Mouse (Mus musculus) kidney, embryonic 14.5 days (tissue): ENCODE data around the gene Mllt11. TPM values are rescaled to one million over a fixed set of nuclear protein-coding genes. Genes with fewer than 3 reads are reported as not detected.

ENCODE experiments used
- ATAC-seq: fragments of 200-750 bp; cut with Nextera tagmentation; 2 replicates; pipeline ENCODE4 v1.8.0; 2017; ENCODE audit warnings: moderate number of reproducible peaks, mild to moderate bottlenecking, moderate TSS enrichment, moderate library complexity; ENCODE audit not compliant: low FRiP score, low TSS enrichment
- H3K27ac ChIP-seq: fragments of 300-500 bp; sonication (generic); 2 replicates; pipeline ENCODE4 v1.5.1; 2014; ENCODE audit warnings: low read depth, mild to moderate bottlenecking, low read length, moderate library complexity, mixed read lengths
- H3K27me3 ChIP-seq: fragments of 300-500 bp; sonication (generic); 2 replicates; pipeline ENCODE4 v1.6.1; 2014; ENCODE audit warnings: mild to moderate bottlenecking, low read length; ENCODE audit not compliant: control insufficient read depth, insufficient read depth
- H3K36me3 ChIP-seq: fragments of 300-500 bp; sonication (generic); 2 replicates; pipeline ENCODE4 v1.6.1; 2014; ENCODE audit warnings: low read length, mixed read lengths; ENCODE audit not compliant: control insufficient read depth, insufficient read depth
- H3K4me1 ChIP-seq: fragments of 300-500 bp; sonication (generic); 2 replicates; pipeline ENCODE4 v1.6.1; 2014; ENCODE audit warnings: low read length, mixed read lengths; ENCODE audit not compliant: control insufficient read depth, insufficient read depth
- H3K4me2 ChIP-seq: fragments of 300-500 bp; sonication (generic); replicated peaks from 2 replicates; pipeline ENCODE4 v1.6.1; 2014; ENCODE audit warnings: low read depth, mild to moderate bottlenecking, low read length
- H3K4me3 ChIP-seq: fragments of 300-500 bp; sonication (generic); 2 replicates; pipeline ENCODE4 v1.5.1; 2014; ENCODE audit warnings: mild to moderate bottlenecking, low read length
- H3K9ac ChIP-seq: fragments of 300-500 bp; sonication (generic); 2 replicates; pipeline ENCODE4 v1.6.1; 2014; ENCODE audit warnings: low read depth, mild to moderate bottlenecking, low read length, moderate library complexity
- H3K9me3 ChIP-seq: fragments of 300-500 bp; sonication (generic); 2 replicates; pipeline ENCODE4 v1.6.1; 2016; ENCODE audit warnings: low read length; ENCODE audit not compliant: control insufficient read depth
- WGBS: fragments of 180-500 bp; shearing (Covaris S2); extraction: QIAGEN DNeasy Blood & Tissue Kit; methylation state at CpG from one replicate; pipeline ENCODE4 v1.1.7; 2014; 5-methylcytosine and 5-hydroxymethylcytosine counted together
- polyA plus RNA-seq: library from polyadenylated mRNA; unstranded; fragments of >200 nt; fragmentation: Nextera tagmentation; extraction: Ambion mirVana; gene quantifications from 2 replicates; pipeline ENCODE4 v1.2.1, GENCODE M21; 2014

The Mllt11 gene
- polyA plus RNA-seq, 1 experiment from 2014 or later: 18.5 TPM

DNA sequence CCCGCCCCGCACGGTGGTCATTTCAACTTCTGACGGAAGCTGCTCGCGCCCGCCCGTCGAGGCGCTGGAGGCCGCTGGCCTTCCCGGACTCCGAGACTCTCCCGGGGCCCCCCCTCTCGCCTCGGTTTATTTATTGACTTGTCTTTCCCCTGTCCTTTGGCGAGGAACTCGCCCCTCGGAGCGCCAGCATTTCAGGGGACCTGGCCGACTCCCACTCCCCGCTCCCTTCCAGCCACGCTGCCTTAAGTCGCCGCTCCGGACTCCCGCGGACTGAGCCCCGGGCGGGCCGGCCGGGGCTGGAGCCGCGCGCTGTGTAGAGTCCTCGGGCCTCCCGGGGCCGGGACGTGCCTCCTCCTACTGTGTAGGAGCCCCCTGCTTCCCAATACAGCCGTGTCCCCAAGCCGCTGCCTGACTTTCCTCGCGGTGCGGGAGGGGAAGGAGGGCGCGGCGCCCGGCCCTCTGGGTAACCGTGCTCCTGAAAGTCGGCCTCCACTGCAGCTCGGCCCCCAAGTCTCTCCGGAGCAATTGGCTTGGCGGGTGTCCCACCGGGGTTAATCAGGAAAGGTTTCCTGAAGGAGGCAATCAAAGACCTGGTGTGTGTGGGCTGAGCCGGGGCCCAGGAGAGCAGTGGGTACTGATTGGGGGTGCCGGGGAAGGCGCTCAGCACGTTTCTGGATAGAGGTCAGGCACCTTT lies 58.6 kb downstream of the Mllt11 start:
- H3K27me3 ChIP-seq: peaks cover 29% of the 10 kb centered on the region
- H3K36me3 ChIP-seq: peaks cover 33% of the 10 kb centered on the region
- no peaks in the 10 kb centered on the region for H3K9me3 ChIP-seq
- WGBS: 2% methylated on average over 57 of the region's 58 CpGs
- peaks cover 11% of the 10 kb centered on the region; the same call in 1 of the 2 replicates for H3K4me1 ChIP-seq
- peak overlapping the region; percentile 41 for H3K4me3 ChIP-seq
- H3K4me2 ChIP-seq: peak overlapping the region; percentile 60
- no peak overlapping the region for H3K27ac ChIP-seq
- H3K9ac ChIP-seq: peak overlapping the region; percentile 64
- peak; percentile 48; the same call in 1 of the 2 replicates for ATAC-seq

DNA sequence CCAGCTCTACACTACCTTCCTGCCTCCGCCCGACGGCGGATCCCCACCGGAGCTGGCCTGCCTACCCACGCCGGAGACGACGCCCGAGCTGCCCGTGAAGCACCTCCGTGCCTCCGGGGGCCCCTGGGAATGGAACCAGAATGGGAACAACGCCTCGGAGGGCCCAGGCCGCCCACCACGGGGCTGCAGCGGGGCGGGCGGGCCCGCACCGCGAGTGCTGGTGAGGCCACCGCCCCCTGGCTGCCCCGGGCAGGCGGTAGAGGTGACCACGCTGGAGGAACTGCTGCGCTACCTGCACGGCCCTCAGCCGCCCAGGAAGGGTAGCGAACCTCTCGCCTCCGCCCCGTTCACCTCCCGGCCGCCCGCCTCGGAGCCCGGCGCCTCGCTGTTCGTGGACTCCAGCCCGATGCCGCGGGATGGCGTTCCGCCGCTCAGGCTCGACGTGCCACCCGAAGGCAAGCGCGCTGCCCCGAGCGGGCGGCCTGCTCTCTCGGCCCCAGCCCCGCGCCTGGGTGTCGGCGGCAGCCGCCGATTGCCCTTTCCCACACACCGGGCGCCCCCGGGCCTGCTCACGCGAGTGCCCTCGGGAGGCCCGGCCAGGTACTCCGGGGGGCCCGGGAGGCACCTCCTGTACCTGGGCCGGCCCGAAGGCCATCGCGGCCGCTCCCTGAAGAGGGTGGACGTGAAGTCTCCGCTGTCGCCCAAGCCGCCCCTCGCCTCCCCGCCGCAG lies 59.3 kb downstream of the Mllt11 start:
- H3K4me1 ChIP-seq: peaks cover 11% of the 10 kb centered on the region; the same call in 1 of the 2 replicates
- peak overlapping the region; percentile 18; the same call in 1 of the 2 replicates for H3K9ac ChIP-seq

DNA sequence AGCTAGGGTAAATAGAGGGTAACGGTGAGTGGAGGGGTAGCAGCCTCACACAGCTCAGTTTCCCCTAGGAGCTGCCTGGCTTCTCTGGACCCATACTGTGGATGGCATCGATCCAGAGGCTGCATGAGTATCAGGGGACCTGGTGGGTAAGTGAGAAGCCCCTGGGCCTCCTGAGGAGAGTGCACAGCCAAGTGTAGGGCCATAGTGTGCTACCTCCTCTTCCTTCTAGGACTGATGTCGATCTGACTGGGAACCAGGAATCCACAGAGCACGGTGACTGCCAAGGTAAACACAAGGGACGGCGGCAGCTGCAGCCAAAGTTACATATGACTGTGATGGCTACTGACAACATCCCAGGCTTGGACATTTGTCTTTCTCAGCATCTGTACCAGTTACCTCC lies 60.9 kb downstream of the Mllt11 start:
- Histone ChIP-seq H3K27ac (no peak overlapping the region), H3K4me1 (peaks cover 11% of the 10 kb centered on the region; the same call in 1 of the 2 replicates), H3K36me3 (peaks cover 38% of the 10 kb centered on the region), H3K27me3 (peaks cover 29% of the 10 kb centered on the region), H3K4me3 (no peak overlapping the region), H3K9ac (no peak overlapping the region), H3K4me2 (no peak overlapping the region), H3K9me3 (no peaks in the 10 kb centered on the region)
- no peak for ATAC-seq
- WGBS: 62% methylated on average over 6 of the region's 6 CpGs

More for the DNA sequence above, 59.3 kb downstream of the Mllt11 start:
- Histone ChIP-seq H3K27me3 (peaks cover 29% of the 10 kb centered on the region), H3K36me3 (peaks cover 33% of the 10 kb centered on the region), H3K9me3 (no peaks in the 10 kb centered on the region), H3K4me3 (peak overlapping the region; percentile 41), H3K27ac (no peak overlapping the region), H3K4me2 (peak overlapping the region; percentile 60)
- no peak; the same call in 1 of the 2 replicates for ATAC-seq
- WGBS: 16% methylated on average over 56 of the region's 84 CpGs

DNA sequence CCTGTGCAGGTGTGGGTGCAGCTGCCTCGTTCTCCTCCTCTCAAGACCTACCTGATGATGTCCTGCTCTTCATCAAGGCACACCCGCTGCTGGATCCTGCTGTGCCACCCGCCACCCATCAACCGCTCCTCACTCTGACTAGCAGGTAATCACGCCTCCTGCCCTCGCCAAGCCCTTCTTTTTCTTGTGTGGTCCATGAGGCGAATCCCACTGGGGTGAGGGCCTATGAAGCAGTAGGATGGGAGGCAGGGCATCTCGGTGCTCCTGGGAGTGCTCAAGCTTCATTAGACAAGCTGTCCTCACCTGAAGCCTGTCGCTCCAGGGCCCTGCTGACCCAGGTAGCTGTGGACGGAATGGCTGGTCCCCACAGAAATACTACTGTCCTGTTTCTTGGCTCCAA lies 62.0 kb downstream of the Mllt11 start:
- ATAC-seq: no peak
- H3K27ac ChIP-seq: no peak overlapping the region
- no peak overlapping the region for H3K4me2 ChIP-seq
- no peaks in the 10 kb centered on the region for H3K9me3 ChIP-seq
- peaks cover 40% of the 10 kb centered on the region for H3K36me3 ChIP-seq
- peaks cover 29% of the 10 kb centered on the region for H3K27me3 ChIP-seq
- peaks cover 11% of the 10 kb centered on the region; the same call in 1 of the 2 replicates for H3K4me1 ChIP-seq
- H3K4me3 ChIP-seq: no peak overlapping the region
- WGBS: 89% methylated on average over 10 of the region's 10 CpGs
- no peak overlapping the region for H3K9ac ChIP-seq

Other genes with a start within 250 kb of the Mllt11 start
- 28.7 and 38.1 TPM in 2 replicates for gene Zfp687, start 216.7 kb downstream of the Mllt11 start, polyA plus RNA-seq
- 261 and 286 TPM in 2 replicates for gene Psmd4, start 189.6 kb downstream of the Mllt11 start, polyA plus RNA-seq
- 16.9 and 22.8 TPM in 2 replicates for gene Pip5k1a, start 125.2 kb downstream of the Mllt11 start, polyA plus RNA-seq
- 182 and 190 TPM in 2 replicates for gene Vps72, start 121.1 kb downstream of the Mllt11 start, polyA plus RNA-seq
- 1.5 and 1.7 TPM in 2 replicates for gene Tmod4, start 107.7 kb downstream of the Mllt11 start, polyA plus RNA-seq
- gene Scnm1, start 98.2 kb downstream of the Mllt11 start, polyA plus RNA-seq: 69.6 and 84.7 TPM in 2 replicates
- gene Lysmd1, start 98.1 kb downstream of the Mllt11 start, polyA plus RNA-seq: 6.9 and 9.1 TPM in 2 replicates
- gene Tnfaip8l2, start 89.8 kb downstream of the Mllt11 start, polyA plus RNA-seq: 2.1 TPM in 2 replicates
- 5.3 and 5.8 TPM in 2 replicates for gene Sema6c, start 71.7 kb downstream of the Mllt11 start, polyA plus RNA-seq
- 9.7 and 15.4 TPM in 2 replicates for gene Gabpb2, start 14.3 kb downstream of the Mllt11 start, polyA plus RNA-seq
- gene Cdc42se1, start 3.4 kb downstream of the Mllt11 start, polyA plus RNA-seq: 109 and 113 TPM in 2 replicates
- gene Gm128, start 9.4 kb upstream of the Mllt11 start, polyA plus RNA-seq: 0.19 and 0.57 TPM in 2 replicates
- 2.1 and 2.4 TPM in 2 replicates for gene Bnipl, start 19.0 kb upstream of the Mllt11 start, polyA plus RNA-seq
- 33.0 and 40.9 TPM in 2 replicates for gene Mindy1, start 49.2 kb upstream of the Mllt11 start, polyA plus RNA-seq
- gene Prune1, start 49.9 kb upstream of the Mllt11 start, polyA plus RNA-seq: 15.4 and 22.1 TPM in 2 replicates
- gene Anxa9, start 75.0 kb upstream of the Mllt11 start, polyA plus RNA-seq: 3.7 and 4.3 TPM in 2 replicates
- 103 and 154 TPM in 2 replicates for gene Cers2, start 82.6 kb upstream of the Mllt11 start, polyA plus RNA-seq
- 30.2 and 56.5 TPM in 2 replicates for gene Setdb1, start 125.0 kb upstream of the Mllt11 start, polyA plus RNA-seq
- not detected in 2 replicates for gene 4930558C23Rik, start 170.7 kb upstream of the Mllt11 start, polyA plus RNA-seq
- gene Arnt, start 202.2 kb upstream of the Mllt11 start, polyA plus RNA-seq: 15.6 and 35.4 TPM in 2 replicates